In the genomic region with DNA sequence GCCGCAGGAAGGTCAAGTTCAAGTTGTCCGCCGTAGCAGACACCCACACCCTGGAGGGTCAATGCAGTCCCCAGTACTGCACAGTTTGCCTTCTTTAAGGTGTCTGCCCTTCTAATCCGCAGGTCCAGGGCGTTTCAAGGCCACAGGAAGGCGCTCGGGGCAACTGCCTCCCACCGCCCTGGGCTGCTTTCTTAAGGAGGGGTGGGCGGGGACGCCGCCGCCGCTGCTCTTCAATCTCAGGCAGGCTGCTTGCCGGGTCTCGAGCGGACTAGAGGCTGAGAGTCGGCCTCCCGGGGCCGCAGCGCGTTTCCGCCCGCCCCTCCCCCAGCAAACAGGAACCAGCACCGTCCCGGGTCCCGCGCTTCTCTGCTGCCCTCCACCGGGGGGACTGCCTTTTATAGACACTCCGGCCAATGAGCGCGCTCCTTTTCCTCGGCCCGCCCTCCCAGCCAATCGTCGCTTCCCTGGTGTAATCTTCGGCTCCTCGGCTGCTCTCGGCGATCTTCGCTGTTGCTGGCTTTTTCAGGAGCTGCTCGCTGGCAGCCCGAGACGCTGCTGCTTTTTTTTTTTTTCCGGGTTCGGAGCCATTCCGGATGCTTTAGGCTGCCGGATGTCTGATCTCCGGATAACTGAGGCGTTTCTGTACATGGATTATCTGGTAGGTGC, we compare ENCODE assay signal across 8 mouse cellular contexts. TPM values are rescaled to one million over a fixed set of nuclear protein-coding genes. Genes with fewer than 3 reads are reported as not detected.
DNase-seq lines count a peak whose midpoint lies in the region; ATAC-seq and TF ChIP-seq lines count a peak whose summit lies in the region.

Gene Arl15 (plus strand): TSS at position 467 of the 666 bp plus-strand sequence.

- H3K4me1 ChIP-seq in bone marrow, adult 2 months (ENCODE audit: control insufficient read depth, insufficient read depth, low read length): peaks cover 1% of the 10 kb centered on the region; the same call in 1 of the 2 replicates
- H3K4me1 ChIP-seq in embryonic facial prominence, embryonic 15.5 days: peaks cover 19% of the 10 kb centered on the region
- peaks cover 14% of the 10 kb centered on the region for H3K4me1 ChIP-seq in kidney, embryonic 14.5 days (ENCODE audit: control insufficient read depth, insufficient read depth, low read length)
- peaks cover 23% of the 10 kb centered on the region for H3K4me1 ChIP-seq in limb, embryonic 15.5 days

- TF ChIP-seq CTCF in bone marrow, adult 2 months (IDR thresholded peaks at IDR 0.05; ENCODE audit: control insufficient read depth, insufficient read depth, low read length): peak; percentile 9; the same call in 1 of the 2 replicates

- WGBS in bone marrow, adult 2 months: under 1% methylated on average over 49 of the region's 49 CpGs
- under 1% methylated on average over 46 of the region's 49 CpGs for WGBS in embryonic facial prominence, embryonic 15.5 days
- WGBS in kidney, embryonic 14.5 days: 0% methylated on average over 43 of the region's 49 CpGs
- WGBS in limb, embryonic 15.5 days: under 1% methylated on average over 48 of the region's 49 CpGs

- no peaks in the 10 kb centered on the region for H3K9me3 ChIP-seq in embryonic facial prominence, embryonic 15.5 days (replicated peaks)
- no peaks in the 10 kb centered on the region for H3K9me3 ChIP-seq in kidney, embryonic 14.5 days (ENCODE audit: control insufficient read depth, low read length)
- no peaks in the 10 kb centered on the region for H3K9me3 ChIP-seq in limb, embryonic 15.5 days

- H3K9ac ChIP-seq in embryonic facial prominence, embryonic 15.5 days: peak within 1 kb of the TSS; percentile 91
- peak within 1 kb of the TSS; percentile 90 for H3K9ac ChIP-seq in kidney, embryonic 14.5 days (ENCODE audit: low read depth, low read length)
- H3K9ac ChIP-seq in limb, embryonic 15.5 days: peak within 1 kb of the TSS; percentile 84

- no peaks in the 10 kb centered on the region for H3K27me3 ChIP-seq in embryonic facial prominence, embryonic 15.5 days
- H3K27me3 ChIP-seq in kidney, embryonic 14.5 days (ENCODE audit: control insufficient read depth, insufficient read depth, low read length): no peaks in the 10 kb centered on the region
- H3K27me3 ChIP-seq in limb, embryonic 15.5 days: no peaks in the 10 kb centered on the region

- peak; percentile 98 for DNase-seq in 416B (ENCODE audit: low read depth)
- DNase-seq in heart, adult 9 months (ENCODE audit: low spot score in 2 of 2): peak; percentile 97 to 99
- DNase-seq in monocyte, adult 2 months (ENCODE audit: low read depth in 1 of 2, low spot score in 2 of 2): peak; percentile 89 to 94
- peak; percentile 97 for DNase-seq in spleen, postnatal 36 days (ENCODE audit: low spot score in 2 of 2)

- TF ChIP-seq POLR2A in bone marrow, adult 2 months (IDR thresholded peaks at IDR 0.05; ENCODE audit: borderline replicate concordance, control insufficient read depth, low read depth, low read length): peak; percentile 99; the same call in 1 of the 2 replicates

- H3K4me2 ChIP-seq in embryonic facial prominence, embryonic 15.5 days (replicated peaks): peak within 1 kb of the TSS; percentile 73
- H3K4me2 ChIP-seq in kidney, embryonic 14.5 days (replicated peaks; ENCODE audit: low read depth, low read length): peak within 1 kb of the TSS; percentile 75
- H3K4me2 ChIP-seq in limb, embryonic 15.5 days: peak within 1 kb of the TSS; percentile 69

- no peaks in the 10 kb centered on the region for H3K36me3 ChIP-seq in embryonic facial prominence, embryonic 15.5 days
- H3K36me3 ChIP-seq in kidney, embryonic 14.5 days (ENCODE audit: control insufficient read depth, insufficient read depth, low read length): no peaks in the 10 kb centered on the region
- H3K36me3 ChIP-seq in limb, embryonic 15.5 days: no peaks in the 10 kb centered on the region

- peak within 1 kb of the TSS; percentile 70 for H3K27ac ChIP-seq in bone marrow, adult 2 months (ENCODE audit: control insufficient read depth, insufficient read depth, low read depth, low read length, poor library complexity)
- H3K27ac ChIP-seq in embryonic facial prominence, embryonic 15.5 days (replicated peaks): peak within 1 kb of the TSS; percentile 93
- H3K27ac ChIP-seq in kidney, embryonic 14.5 days (ENCODE audit: low read depth, low read length): peak within 1 kb of the TSS; percentile 94
- peak within 1 kb of the TSS; percentile 94 for H3K27ac ChIP-seq in limb, embryonic 15.5 days

- ATAC-seq in embryonic facial prominence, embryonic 15.5 days (ENCODE audit: insufficient number of reproducible peaks, low FRiP score, low TSS enrichment, low read depth): peak; percentile 98
- peak; percentile 96 for ATAC-seq in kidney, embryonic 14.5 days (ENCODE audit: low FRiP score, low TSS enrichment)
- peak; percentile 97 for ATAC-seq in limb, embryonic 15.5 days (ENCODE audit: insufficient number of reproducible peaks, low FRiP score, low TSS enrichment, low read depth)

- peak within 1 kb of the TSS; percentile 56 for H3K4me3 ChIP-seq in bone marrow, adult 2 months (replicated peaks; ENCODE audit: control insufficient read depth, low read depth, low read length)
- H3K4me3 ChIP-seq in embryonic facial prominence, embryonic 15.5 days (replicated peaks): peak within 1 kb of the TSS; percentile 83
- peak within 1 kb of the TSS; percentile 67 for H3K4me3 ChIP-seq in kidney, embryonic 14.5 days (ENCODE audit: low read length)
- peak within 1 kb of the TSS; percentile 81 for H3K4me3 ChIP-seq in limb, embryonic 15.5 days

RNA-seq across cellular contexts. Expression of gene Arl15, which starts in this region (rescaled TPM):
- 5.2 and 5.4 TPM in 2 replicates for polyA plus RNA-seq in bone marrow, adult 2 months (2011; ENCODE audit: insufficient read depth, insufficient read length, low replicate concordance, missing spikeins)
- polyA plus RNA-seq in embryonic facial prominence, embryonic 15.5 days (2015; fragmentation: Nextera tagmentation; extraction: Ambion mirVana): 10.9 and 11.5 TPM in 2 replicates
- polyA plus RNA-seq in kidney, embryonic 14.5 days (2014; fragmentation: Nextera tagmentation; extraction: Ambion mirVana): 16.5 and 18.2 TPM in 2 replicates
- polyA plus RNA-seq in limb, embryonic 15.5 days (2015; fragmentation: Nextera tagmentation; extraction: Ambion mirVana): 9.8 and 10.8 TPM in 2 replicates

Comparison
In these comparisons a context has a peak if more than half of its experiments do, and no peak if none do; other contexts are left out.
1. Peak in every context shown above with its lines: DNase-seq, ATAC-seq, H3K4me3 ChIP-seq and H3K27ac ChIP-seq.